8 mouse cellular contexts compared by ENCODE assay signal in genomic region chr1:195092220-195092720, GRCm38 (mm10). TPM values are rescaled to one million over a fixed set of nuclear protein-coding genes. Genes with fewer than 3 reads are reported as not detected.
DNase-seq lines count a peak whose midpoint lies in the region; ATAC-seq and TF ChIP-seq lines count a peak whose summit lies in the region.

TSS of gene Cd46 (minus strand) at chr1:195092249.

- peak within 1 kb of the TSS; percentile 66; the same call in 1 of the 2 replicates for H3K4me2 ChIP-seq in CH12.LX (ENCODE audit: insufficient read depth, low read depth, poor library complexity, severe bottlenecking)
- H3K4me2 ChIP-seq in embryonic facial prominence, embryonic 15.5 days (replicated peaks): peak within 1 kb of the TSS; percentile 63
- peak within 1 kb of the TSS; percentile 82 for H3K4me2 ChIP-seq in heart, embryonic 13.5 days
- H3K4me2 ChIP-seq in kidney, embryonic 16.5 days (replicated peaks; ENCODE audit: low read depth, low read length): peak within 1 kb of the TSS; percentile 74
- H3K4me2 ChIP-seq in lung, embryonic 14.5 days: peak within 1 kb of the TSS; percentile 65

- H3K27me3 ChIP-seq in CH12.LX (replicated peaks): no peaks in the 10 kb centered on the region
- no peaks in the 10 kb centered on the region for H3K27me3 ChIP-seq in embryonic facial prominence, embryonic 15.5 days
- H3K27me3 ChIP-seq in heart, embryonic 13.5 days (replicated peaks): no peaks in the 10 kb centered on the region
- no peaks in the 10 kb centered on the region for H3K27me3 ChIP-seq in kidney, embryonic 16.5 days (ENCODE audit: insufficient read depth, low read length)
- H3K27me3 ChIP-seq in lung, embryonic 14.5 days (ENCODE audit: insufficient read depth, low read length): no peaks in the 10 kb centered on the region

- no peak for TF ChIP-seq RAD21 in CH12.LX (IDR thresholded peaks at IDR 0.05; ENCODE audit: low read depth, low read length)

- 0 out of 2 replicates have a peak, but pooled peaks have one; percentile 37 for TF ChIP-seq POLR2A in CH12.LX (IDR thresholded peaks at IDR 0.05; ENCODE audit: low read depth, low read length)

- dilution Hi-C loops in CH12.LX (cut with MboI; ENCODE audit: extremely low pct_ligation_motif_present, extremely low pct_unique_long_range_greater_than_20kb, low sequenced_read_pairs): no loop called here

- H3K4me3 ChIP-seq in CH12.LX (replicated peaks in 1 of 3; ENCODE audit: low read depth in 2 of 3, low read length in 2 of 3, poor library complexity in 1 of 3): peak within 1 kb of the TSS; percentile 28 to 65 (median 39)
- peak within 1 kb of the TSS; percentile 46 for H3K4me3 ChIP-seq in embryonic facial prominence, embryonic 15.5 days (replicated peaks)
- H3K4me3 ChIP-seq in heart, embryonic 13.5 days: peak within 1 kb of the TSS; percentile 60
- peak within 1 kb of the TSS; percentile 59 for H3K4me3 ChIP-seq in kidney, embryonic 16.5 days (ENCODE audit: low read length)
- peak within 1 kb of the TSS; percentile 40 for H3K4me3 ChIP-seq in lung, embryonic 14.5 days (ENCODE audit: low read depth, low read length)

- no peak for TF ChIP-seq CTCF in CH12.LX (conservative IDR thresholded peaks at IDR 0.05 in 1 of 2, IDR thresholded peaks at IDR 0.05 in 1 of 2; ENCODE audit: low read depth in 2 of 2, low read length in 2 of 2)
- no peak for TF ChIP-seq CTCF in lung, embryonic 14.5 days (IDR thresholded peaks at IDR 0.05; ENCODE audit: low read depth)

- H3K9me3 ChIP-seq in CH12.LX (replicated peaks; ENCODE audit: low read length): no peaks in the 10 kb centered on the region
- H3K9me3 ChIP-seq in embryonic facial prominence, embryonic 15.5 days (replicated peaks): no peaks in the 10 kb centered on the region
- H3K9me3 ChIP-seq in heart, embryonic 13.5 days: 0 out of 2 replicates have a peak, but pooled peaks cover under 1% of the 10 kb centered on the region
- H3K9me3 ChIP-seq in kidney, embryonic 16.5 days (ENCODE audit: low read length): no peaks in the 10 kb centered on the region
- H3K9me3 ChIP-seq in lung, embryonic 14.5 days (ENCODE audit: low read depth, low read length): no peaks in the 10 kb centered on the region

- ATAC-seq in embryonic facial prominence, embryonic 15.5 days (ENCODE audit: insufficient number of reproducible peaks, low FRiP score, low TSS enrichment, low read depth): peak; percentile 93
- ATAC-seq in heart, embryonic 13.5 days (ENCODE audit: extremely low read depth, insufficient number of reproducible peaks, low FRiP score, low TSS enrichment): peak; percentile 99
- ATAC-seq in kidney, embryonic 16.5 days (ENCODE audit: low FRiP score, low TSS enrichment): peak; percentile 99
- peak; percentile 97 for ATAC-seq in lung, embryonic 14.5 days (ENCODE audit: insufficient read depth)
- peak; percentile 90 for ATAC-seq in neutrophil, adult 5-6 weeks (ENCODE audit: extremely low read depth, insufficient number of reproducible peaks, low FRiP score, poor library complexity, severe bottlenecking)

- 3% methylated on average over 14 of the region's 14 CpGs for WGBS in embryonic facial prominence, embryonic 15.5 days
- WGBS in heart, embryonic 13.5 days: 1% methylated on average over 14 of the region's 14 CpGs
- WGBS in kidney, embryonic 16.5 days: 3% methylated on average over 14 of the region's 14 CpGs
- WGBS in lung, embryonic 14.5 days: 3% methylated on average over 14 of the region's 14 CpGs

- H3K27ac ChIP-seq in CH12.LX (ENCODE audit: insufficient read depth, low read depth): no peak within 1 kb of the TSS
- no peak within 1 kb of the TSS for H3K27ac ChIP-seq in embryonic facial prominence, embryonic 15.5 days (replicated peaks)
- peak within 1 kb of the TSS; percentile 76 for H3K27ac ChIP-seq in heart, embryonic 13.5 days (replicated peaks)
- H3K27ac ChIP-seq in kidney, embryonic 16.5 days (ENCODE audit: low read length): peak within 1 kb of the TSS; percentile 61
- peak within 1 kb of the TSS; percentile 54; the same call in 1 of the 2 replicates for H3K27ac ChIP-seq in lung, embryonic 14.5 days (ENCODE audit: low read depth)

- DNase-seq in CH12.LX (ENCODE audit: extremely low read depth): peak; percentile 37
- DNase-seq in adrenal gland, postnatal 14 days: peak; percentile 88
- peak; percentile 82 for DNase-seq in lung, embryonic 14.5 days
- DNase-seq in thymus, postnatal 36 days: peak; percentile 70 to 79

- H3K79me2 ChIP-seq in CH12.LX (replicated peaks; ENCODE audit: control insufficient read depth, extremely low read depth, insufficient read depth, poor library complexity, severe bottlenecking): no peaks in the 10 kb centered on the region

- H3K4me1 ChIP-seq in CH12.LX (ENCODE audit: control insufficient read depth in 1 of 2, insufficient read depth in 2 of 2): peaks cover 0 to 3% of the 10 kb centered on the region in 2 experiments; a peak in 1 of 4 replicates
- H3K4me1 ChIP-seq in embryonic facial prominence, embryonic 15.5 days: peaks cover 9% of the 10 kb centered on the region
- peaks cover 8% of the 10 kb centered on the region for H3K4me1 ChIP-seq in heart, embryonic 13.5 days
- H3K4me1 ChIP-seq in kidney, embryonic 16.5 days (ENCODE audit: insufficient read depth, low read length): peaks cover 9% of the 10 kb centered on the region
- H3K4me1 ChIP-seq in lung, embryonic 14.5 days (ENCODE audit: insufficient read depth): no peaks in the 10 kb centered on the region

- peak within 1 kb of the TSS; percentile 64 for H3K9ac ChIP-seq in CH12.LX (ENCODE audit: insufficient read depth, low read depth)
- peak within 1 kb of the TSS; percentile 15; the same call in 1 of the 2 replicates for H3K9ac ChIP-seq in embryonic facial prominence, embryonic 15.5 days
- H3K9ac ChIP-seq in heart, embryonic 13.5 days: peak within 1 kb of the TSS; percentile 70
- H3K9ac ChIP-seq in kidney, embryonic 16.5 days (replicated peaks; ENCODE audit: low read length): peak within 1 kb of the TSS; percentile 73
- H3K9ac ChIP-seq in lung, embryonic 14.5 days: peak within 1 kb of the TSS; percentile 34

- no peak for TF ChIP-seq EP300 in CH12.LX (IDR thresholded peaks at IDR 0.05; ENCODE audit: low read length)

- H3K36me3 ChIP-seq in CH12.LX (replicated peaks in 1 of 2; ENCODE audit: control insufficient read depth in 1 of 2, insufficient read depth in 1 of 2, low read length in 1 of 2): peaks cover 4 to 37% of the 10 kb centered on the region in 2 experiments
- H3K36me3 ChIP-seq in embryonic facial prominence, embryonic 15.5 days: 0 out of 2 replicates have a peak, but pooled peaks cover 8% of the 10 kb centered on the region
- peaks cover 12% of the 10 kb centered on the region for H3K36me3 ChIP-seq in heart, embryonic 13.5 days
- 0 out of 2 replicates have a peak, but pooled peaks cover 5% of the 10 kb centered on the region for H3K36me3 ChIP-seq in kidney, embryonic 16.5 days (ENCODE audit: insufficient read depth, low read length)
- H3K36me3 ChIP-seq in lung, embryonic 14.5 days (ENCODE audit: insufficient read depth): peaks cover 5% of the 10 kb centered on the region; the same call in 1 of the 2 replicates

- in situ Hi-C loops in CH12.LX (cut with MboI; ENCODE audit: low pct_ligation_motif_present, low pct_unique_long_range_greater_than_20kb, low sequenced_read_pairs): no loop called here

TF ChIP-seq in CH12.LX, 34 proteins besides CTCF, POLR2A, EP300 and RAD21:
- TF ChIP-seq MAX (IDR thresholded peaks at IDR 0.05; ENCODE audit: low read length) (0 out of 2 replicates have a peak, but pooled peaks have one; percentile 31), CHD2 (IDR thresholded peaks at IDR 0.05; ENCODE audit: low read length) (no peak), POLR2AphosphoS2 (IDR thresholded peaks at IDR 0.05; ENCODE audit: low read depth, low read length) (peak; percentile 44; the same call in 1 of the 2 replicates)

RNA-seq across cellular contexts. Expression of gene Cd46, which starts in this region (rescaled TPM):
- total RNA-seq in CH12.LX (2012; rRNA removed): 0.25 and 0.38 TPM in 2 replicates
- 1.5 and 1.8 TPM in 2 replicates for total RNA-seq in CH12.LX (2014; rRNA removed)
- polyA plus RNA-seq in CH12.LX (2012; ENCODE audit: insufficient read length, low read depth): 1.3 and 1.4 TPM in 2 replicates
- 2.0 TPM in 2 replicates for total RNA-seq in adrenal gland, postnatal 14 days (2021)
- polyA plus RNA-seq in embryonic facial prominence, embryonic 15.5 days (2015; fragmentation: Nextera tagmentation; extraction: Ambion mirVana): 0.80 and 0.88 TPM in 2 replicates
- polyA plus RNA-seq in heart, embryonic 13.5 days (2015; fragmentation: Nextera tagmentation; extraction: Ambion mirVana): 0.47 and 1.0 TPM in 2 replicates
- polyA plus RNA-seq in kidney, embryonic 16.5 days (2015; fragmentation: Nextera tagmentation; extraction: Ambion mirVana): 0.96 and 1.1 TPM in 2 replicates
- 0.68 and 1.2 TPM in 2 replicates for polyA plus RNA-seq in lung, embryonic 14.5 days (2014; fragmentation: Nextera tagmentation; extraction: Ambion mirVana)
- total RNA-seq in neutrophil, adult 5-6 weeks (2017): 8.6 and 9.5 TPM in 2 replicates

Comparison
In these comparisons a context has a peak if more than half of its experiments do, and no peak if none do; other contexts are left out.
1. Peak in ATAC-seq, H3K4me3 ChIP-seq, H3K9ac ChIP-seq and H3K4me2 ChIP-seq in embryonic facial prominence, embryonic 15.5 days; RNA of the gene not detected or under 1 TPM.
2. DNase-seq: peak in every context shown above with its lines; median percentile 88 in adrenal gland, postnatal 14 days; 82 in lung, embryonic 14.5 days; 74 in thymus, postnatal 36 days; 37 in CH12.LX.
3. H3K27ac ChIP-seq: peak in heart, embryonic 13.5 days (single experiment), kidney, embryonic 16.5 days (single experiment) and lung, embryonic 14.5 days (single experiment); none in CH12.LX (single experiment) and embryonic facial prominence, embryonic 15.5 days (single experiment).
4. H3K9ac ChIP-seq: peak in every context shown above with its lines; median percentile 73 in kidney, embryonic 16.5 days; 70 in heart, embryonic 13.5 days; 64 in CH12.LX; 34 in lung, embryonic 14.5 days; 15 in embryonic facial prominence, embryonic 15.5 days.
5. Peak in every context shown above with its lines, with median percentiles within 50 percentile points of each other: H3K4me2 ChIP-seq, H3K4me3 ChIP-seq and ATAC-seq.